Mouse (Mus musculus) frontal cortex, postnatal 36 days (tissue): Measurements from ENCODE around the gene Lypd8.
A peak's percentile ranks its signal among the peaks of the same experiment; 100 is the strongest.
"Not testable (repeated sequence)": the region's sequence is repeated elsewhere in the genome, so short reads cannot be mapped to it uniquely, and the experiment has no call there.

Experiments used
- DNase-seq, 2 experiments: peaks; one replicate each; pipeline ENCODE4 v3.0.0; 2022; ENCODE audit warnings: low spot score in 2 of 2

Gene Lypd8

DNA sequence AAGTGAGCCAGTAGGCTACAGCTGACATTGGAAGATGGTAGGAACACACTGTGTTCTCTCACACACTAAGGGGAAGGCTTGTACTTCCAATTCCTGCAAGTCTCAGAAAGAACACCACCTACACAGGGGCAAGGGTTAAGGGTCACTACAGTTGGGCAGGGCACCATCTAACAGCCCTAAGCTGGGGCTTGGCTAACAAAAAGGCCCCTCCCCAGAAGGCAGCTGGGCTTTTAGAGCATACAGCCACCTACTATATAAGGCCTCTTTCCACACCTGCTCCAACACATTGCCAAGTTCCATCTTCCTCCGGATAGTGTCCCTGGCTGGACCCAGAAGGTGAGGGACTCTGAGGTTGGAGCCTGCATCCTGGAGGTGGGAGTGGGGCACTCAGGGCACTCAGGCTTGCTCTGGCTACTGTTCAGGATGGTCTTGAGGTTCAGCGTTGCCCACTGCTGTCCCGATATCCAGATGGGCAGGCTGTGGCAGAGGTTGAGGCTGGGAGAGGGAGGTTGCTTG is at the start of gene Lypd8:
TSS of gene Lypd8 (plus strand) at position 281 of the 516 bp plus-strand sequence.
- no peak for DNase-seq

DNA sequence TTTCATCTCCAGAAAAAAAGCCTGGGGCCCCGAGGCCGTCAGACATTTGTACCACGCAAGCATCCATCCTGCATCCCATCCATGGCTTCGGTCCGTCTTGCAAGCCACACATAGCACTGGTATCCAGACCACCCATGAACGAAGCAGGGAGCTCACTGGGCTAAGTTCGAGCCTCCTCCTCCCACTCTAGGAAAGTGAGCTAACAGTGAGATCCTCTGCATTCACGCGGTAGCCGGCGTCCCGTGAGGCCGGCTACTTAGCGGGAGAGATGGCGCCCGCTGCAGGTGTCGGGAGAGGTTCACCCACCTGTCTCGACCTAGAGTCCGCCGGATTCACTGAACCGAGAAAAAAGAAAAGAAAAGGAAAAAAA is 49.0 kb upstream of the Lypd8 start:
- no peak for DNase-seq

DNA sequence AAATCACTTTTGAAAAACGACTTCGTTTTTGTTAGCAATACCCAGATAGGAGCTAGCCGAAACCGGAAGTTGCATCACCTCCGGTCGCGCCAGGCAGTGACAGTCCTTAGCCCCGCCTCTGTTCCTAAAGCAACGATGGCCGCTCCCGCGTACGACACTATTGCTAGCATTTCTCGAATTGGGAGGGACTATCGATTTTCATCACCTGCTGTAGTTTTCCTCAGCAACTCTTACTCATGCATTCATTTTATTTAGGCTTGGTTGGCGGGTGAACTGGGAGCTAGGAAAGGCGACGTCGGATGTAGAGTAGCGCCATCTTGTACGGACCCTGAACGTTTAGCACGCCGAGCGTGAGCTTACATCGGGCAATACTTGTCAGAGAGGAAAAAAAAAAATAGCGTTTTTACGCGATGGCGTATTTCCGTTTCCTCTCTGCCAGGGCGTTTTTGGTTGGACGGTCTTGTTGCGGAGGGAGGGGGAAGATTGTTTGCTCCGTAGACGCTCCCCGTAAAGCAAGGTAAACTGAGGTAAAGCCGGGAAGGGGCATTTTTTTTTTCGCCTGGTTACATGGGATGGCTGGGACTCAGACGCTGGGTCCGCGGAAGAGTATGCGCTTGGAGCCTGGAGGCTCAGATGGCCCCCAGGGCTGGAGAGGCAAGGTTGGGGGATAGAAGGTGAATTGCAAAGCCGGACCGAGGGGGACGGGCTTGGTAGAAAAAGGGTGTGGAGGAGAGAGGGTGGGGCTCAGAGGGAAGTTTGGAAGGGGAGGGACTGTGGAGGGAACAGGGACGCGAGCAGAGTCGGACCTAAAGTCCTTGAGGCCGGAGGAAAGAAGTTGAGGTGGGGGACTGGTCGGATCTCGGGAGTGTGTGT is 48.3 kb upstream of the Lypd8 start, which contains the start of the genes Zfp672 and Sh3bp5l:
TSS of gene Zfp672 (minus strand) at position 64 of the 873 bp plus-strand sequence.
TSS of gene Sh3bp5l (plus strand) at position 449 of the 873 bp plus-strand sequence.
- peak; percentile 90 to 95 for DNase-seq

DNA sequence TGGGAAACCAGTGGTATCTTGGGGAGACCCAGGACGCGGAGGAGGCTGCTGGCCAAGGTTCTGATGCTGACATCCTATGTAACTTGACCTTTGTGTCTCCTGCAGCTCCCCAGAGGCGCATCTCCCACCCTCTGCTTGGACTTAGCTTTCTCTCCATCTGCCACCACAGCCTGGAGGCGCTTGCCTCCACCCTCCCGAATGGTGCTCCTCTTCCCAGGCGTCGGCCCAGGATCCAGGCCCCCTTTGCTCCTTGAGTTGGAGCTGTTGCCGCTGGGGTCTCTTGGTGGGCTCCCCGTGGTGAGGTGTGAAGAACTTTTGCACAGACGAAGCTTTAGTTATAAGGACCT is 47.7 kb upstream of the Lypd8 start:
- no peak for DNase-seq

DNA sequence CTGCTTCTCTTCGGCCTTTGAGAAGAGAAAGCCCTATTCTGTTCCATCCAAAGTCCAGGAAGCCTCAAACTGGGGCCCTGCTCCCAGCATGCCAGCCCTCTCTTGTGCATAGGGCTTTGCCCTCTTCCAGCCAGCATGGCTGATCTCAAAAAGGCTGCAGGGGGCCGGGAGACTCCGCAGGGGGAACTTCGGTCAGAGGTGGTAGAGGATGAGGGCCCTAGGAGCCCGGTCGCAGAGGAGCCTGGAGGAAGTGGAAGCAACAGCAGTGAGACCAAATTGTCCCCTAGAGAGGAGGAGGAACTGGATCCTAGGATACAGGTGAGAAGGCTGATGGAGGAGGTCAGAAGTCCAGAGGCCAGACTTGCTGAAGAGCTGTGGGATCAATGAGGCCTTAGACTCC is 47.3 kb upstream of the Lypd8 start:
- DNase-seq: no peak

DNA sequence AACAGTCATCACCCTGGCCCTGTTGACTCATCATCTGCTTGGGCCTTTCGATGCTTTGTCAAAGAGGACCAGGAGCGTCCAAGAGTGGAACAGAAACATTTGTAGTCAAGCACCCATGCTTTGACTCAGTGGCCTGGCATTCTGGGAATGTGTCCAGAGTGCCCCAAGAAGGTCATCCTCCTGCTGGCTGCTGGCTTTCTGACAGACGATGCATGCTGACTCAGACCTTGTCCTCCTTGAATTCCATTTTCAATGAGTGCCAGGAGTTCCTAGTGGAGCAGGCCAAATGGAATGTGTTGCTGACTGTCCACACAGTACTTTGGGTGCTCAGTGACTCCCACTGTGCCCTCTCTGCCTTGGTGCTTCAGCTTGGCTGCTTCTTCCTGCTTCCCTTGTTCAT is 44.1 kb upstream of the Lypd8 start:
- DNase-seq: no peak

DNA sequence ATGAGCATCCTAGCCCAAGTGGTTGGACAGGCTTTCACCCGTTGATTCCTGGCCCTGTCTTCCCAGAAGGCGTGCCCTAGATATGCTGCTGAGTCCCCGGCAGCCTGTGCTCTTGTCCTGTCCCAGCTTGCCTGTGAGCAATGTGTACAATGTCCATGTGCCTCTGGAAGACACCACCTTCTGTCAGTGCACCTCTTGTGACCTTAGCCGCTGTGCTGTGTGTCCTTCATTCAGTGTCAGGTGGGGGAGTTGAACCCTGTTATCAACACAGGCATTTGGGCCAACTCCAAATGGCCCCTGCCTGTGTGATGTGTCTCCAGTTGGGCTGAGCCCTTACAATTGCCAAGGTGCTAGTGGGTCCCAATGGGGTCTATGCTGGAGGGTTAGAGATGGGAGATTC is 32.1 kb upstream of the Lypd8 start:
- DNase-seq: no peak

DNA sequence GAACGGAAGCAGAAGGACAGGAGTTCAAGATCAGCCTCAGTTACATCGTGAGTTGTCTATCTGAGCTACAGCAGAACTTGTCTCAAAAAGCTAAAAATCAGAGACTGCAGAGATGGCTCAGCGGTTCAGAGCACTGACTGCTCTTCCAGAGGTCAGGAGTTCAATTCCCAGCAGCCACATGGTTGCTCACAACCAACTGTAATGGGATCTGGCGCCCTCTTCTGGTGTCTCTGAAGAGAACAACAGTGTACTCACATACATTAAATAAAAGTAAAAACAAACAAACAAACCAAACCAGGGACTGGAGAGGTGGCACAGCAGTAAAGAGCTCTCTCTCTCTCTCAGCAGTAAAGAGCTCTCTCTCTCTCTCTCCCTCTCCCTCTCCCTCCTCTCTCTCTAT is 28.2 kb upstream of the Lypd8 start:
- no peak for DNase-seq

DNA sequence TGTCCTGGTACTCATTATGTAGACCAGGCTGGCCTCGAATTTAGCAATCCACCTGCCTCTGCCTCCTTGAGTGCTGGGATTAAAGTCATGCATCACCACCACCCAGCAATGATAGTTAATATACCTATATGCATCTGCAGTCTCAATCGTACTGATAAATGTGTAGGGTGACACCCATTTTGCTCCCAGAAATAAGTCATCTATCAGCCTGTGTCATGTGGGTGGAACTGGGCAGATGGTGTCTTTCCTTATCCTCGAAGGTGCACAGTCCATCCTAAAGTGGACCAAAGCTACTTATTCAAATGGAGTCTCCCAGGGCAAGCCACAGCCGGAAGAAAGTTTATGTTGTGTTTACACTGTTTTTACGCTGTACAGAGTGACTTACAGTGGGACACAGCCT is 27.7 kb upstream of the Lypd8 start:
- DNase-seq: no peak

DNA sequence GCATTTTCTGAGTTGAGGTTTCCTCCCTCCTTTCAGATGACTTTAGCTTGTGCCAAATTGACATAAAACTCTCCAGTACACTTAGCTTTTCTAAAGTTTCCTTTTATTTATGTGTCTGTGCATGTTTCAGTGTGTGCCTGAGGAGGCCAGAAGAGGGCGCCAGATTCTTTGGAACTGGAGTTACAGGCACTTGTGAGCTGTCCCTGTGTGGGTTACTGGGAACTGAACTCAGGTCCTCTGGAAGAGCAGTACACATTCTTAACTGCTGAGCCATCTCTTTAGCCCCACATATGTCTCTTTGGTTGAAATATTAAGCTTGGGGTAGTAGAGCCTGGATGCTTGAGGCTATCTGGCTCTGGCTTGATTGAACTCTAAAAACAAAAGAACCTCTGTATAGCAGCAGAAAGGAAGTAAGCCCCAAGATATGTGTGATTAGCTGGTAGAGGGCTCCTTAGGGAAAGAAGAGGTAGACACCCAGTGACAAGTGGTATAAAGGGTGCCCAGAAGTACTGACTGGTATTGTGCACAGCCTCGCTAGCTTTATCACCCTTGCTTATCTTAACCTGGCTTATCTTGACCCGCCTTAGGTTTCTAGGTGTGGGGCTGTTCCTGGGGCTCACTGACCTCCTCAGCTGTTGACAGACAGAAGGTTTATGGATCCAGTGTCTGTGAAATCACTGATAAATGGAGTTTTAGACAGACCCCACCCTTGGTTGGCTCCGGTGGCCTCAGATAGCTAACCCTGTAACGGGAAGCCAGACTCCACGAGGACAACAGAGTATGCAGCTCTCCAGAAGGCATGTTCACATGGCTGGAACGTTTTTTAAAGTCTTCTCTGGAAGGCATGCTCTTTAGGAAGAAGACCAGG is 25.9 kb upstream of the Lypd8 start:
- DNase-seq: no peak

DNA sequence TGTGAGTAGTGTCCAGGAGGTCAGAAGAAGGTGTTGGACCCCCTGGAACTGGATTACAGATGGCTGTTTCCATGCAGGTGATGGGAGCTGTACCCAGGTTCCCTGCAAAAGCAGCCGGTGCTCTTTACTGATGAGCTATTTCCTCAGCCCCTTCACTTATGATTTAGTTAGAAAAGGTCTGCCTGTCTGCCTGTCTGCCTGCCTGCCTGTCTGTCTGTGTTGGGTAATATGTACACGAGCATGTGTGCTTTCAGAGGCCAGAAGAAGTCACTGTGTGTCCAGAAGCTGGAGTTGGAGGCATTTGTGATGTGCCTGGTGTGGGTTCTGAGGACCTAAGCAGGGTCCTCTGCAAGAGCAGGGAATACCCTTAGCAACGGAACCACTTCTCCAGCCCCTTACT is 25.1 kb upstream of the Lypd8 start:
- DNase-seq: no peak

DNA sequence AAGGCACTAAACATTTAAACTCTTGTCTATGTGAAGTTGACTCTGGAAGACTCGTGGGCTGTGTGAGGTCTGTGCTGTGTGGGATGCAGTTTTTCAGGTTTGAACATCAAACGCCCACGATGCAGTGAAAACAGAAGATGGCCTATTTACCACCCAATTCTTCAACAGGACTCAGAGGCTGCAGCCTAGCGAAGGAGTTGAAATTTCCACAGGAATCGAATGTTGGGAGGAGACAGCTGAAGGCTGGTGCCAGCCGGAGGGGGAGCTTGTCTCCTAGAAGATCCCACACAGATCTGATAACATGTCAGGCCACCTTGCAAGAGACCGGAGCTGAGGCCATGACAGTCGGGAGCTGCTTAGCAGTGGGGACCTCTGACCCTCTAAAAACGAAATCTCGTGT is 24.4 kb upstream of the Lypd8 start:
- DNase-seq: peak; percentile 27 to 62

DNA sequence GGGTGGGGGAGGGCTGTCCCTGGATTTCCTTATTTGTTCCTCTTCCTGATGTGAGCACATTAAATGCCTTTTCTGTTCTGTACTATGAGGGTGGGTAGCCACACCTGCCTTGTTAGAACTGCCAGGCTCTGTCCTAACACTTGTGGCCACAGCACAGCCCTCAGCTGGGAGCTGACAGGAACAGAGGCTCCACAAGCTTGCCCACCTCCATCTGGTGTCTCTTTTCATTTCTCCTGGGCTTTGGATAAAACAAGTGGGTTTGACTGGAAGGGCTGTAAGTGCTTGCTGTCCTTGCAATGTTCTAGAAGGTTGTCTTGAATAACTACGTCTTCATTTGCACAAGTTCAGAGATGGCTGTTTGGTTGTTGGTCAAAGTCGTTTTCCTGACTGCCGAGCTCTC is 23.9 kb upstream of the Lypd8 start:
- DNase-seq: peak; percentile 19 to 45

DNA sequence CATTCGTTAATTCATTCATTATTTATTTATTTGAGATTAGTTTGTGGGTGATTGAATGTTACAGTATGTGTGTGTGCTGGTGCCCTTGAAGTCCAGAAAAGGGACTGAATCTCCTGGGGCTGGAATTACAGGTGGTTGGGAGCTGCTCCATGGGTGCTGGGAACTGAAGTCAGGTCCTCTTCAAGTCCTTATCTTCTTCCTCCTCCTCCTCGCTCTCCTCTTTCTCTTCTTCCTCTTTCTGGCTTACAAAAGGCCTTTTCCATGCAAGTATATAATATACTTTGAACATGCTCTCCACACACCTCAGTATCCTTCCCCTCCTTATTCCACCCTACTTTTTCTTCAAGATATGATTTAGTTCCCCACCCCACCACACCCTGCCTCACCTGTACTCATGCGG is 21.8 kb upstream of the Lypd8 start:
- no peak for DNase-seq

DNA sequence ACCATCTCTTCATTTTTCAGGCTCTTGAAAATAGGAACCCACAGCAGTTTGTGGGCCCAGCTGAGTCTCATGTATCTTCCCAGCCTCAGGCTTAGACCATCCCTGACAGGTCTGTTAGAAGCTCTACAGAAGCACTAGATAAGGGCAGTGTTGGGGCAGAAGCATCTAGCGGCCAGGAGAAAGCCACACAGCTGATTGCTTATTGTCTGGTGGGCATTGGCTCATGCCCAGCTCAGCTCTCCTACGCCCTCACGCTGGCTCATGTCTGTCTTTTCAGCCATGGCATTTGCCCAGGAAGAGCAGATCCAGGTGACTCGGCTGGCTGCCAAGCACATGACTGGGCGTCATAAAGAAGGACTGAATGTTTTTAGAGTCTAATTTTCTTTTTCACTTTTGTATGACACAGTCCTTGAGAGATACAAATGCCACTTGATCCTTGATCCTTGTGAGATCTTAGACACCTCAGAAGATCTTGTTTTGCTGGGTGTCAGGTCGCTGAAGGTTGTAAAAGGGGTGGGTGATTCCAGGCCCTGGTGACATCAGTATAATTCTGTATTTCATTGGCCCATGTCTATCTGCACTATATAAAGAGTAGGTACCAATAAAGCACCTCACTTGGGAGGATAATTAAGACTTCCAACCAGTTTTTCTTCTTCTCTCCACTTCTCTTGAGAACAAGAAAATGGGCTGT is 20.9 kb upstream of the Lypd8 start:
- DNase-seq: no peak

DNA sequence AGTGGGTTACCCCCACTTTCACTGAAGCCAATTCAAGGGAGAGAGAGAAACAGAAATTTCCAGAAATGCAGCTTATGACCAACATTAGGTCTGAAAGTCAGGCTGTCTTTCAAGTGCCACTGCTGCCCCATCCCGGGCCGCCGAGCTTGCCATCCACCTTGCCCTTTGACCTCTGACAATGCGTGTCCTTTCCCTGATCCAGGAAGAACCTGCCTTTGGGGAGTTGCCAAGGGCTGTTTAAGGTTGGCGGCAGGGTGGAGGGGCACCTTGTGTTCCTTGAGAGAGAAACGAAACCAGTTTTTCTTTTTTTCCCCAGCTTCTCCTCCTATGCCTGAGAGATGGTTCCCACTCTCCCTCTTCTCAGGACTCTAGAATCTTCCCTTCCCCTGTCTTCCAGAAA is 16.3 kb upstream of the Lypd8 start:
- DNase-seq: not testable (repeated sequence)

DNA sequence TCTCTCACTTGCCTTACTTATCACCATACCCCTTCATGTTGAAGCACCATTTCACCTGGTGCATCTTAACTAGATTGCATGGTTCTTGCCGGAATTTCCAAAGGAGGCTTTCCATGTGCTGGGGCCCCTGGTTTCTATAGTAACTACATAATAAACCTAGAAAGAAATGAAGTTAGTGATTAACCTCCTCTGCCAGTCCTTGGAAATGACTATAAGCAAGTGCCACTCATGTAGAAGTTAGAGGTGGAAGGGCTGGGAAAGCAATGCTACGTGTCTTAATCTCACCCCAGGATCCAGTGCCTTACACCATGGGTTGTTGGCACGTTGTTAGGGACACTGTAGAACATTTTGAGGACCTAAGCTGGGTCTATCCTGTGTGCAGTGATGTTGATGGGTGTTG is 14.4 kb upstream of the Lypd8 start:
- DNase-seq: no peak

DNA sequence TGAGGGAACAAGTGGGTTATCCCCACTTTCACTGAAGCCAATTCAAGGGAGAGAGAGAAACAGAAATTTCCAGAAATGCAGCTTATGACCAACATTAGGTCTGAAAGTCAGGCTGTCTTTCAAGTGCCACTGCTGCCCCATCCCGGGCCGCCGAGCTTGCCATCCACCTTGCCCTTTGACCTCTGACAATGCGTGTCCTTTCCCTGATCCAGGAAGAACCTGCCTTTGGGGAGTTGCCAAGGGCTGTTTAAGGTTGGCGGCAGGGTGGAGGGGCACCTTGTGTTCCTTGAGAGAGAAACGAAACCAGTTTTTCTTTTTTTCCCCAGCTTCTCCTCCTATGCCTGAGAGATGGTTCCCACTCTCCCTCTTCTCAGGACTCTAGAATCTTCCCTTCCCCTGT is 12.7 kb upstream of the Lypd8 start:
- DNase-seq: not testable (repeated sequence)

DNA sequence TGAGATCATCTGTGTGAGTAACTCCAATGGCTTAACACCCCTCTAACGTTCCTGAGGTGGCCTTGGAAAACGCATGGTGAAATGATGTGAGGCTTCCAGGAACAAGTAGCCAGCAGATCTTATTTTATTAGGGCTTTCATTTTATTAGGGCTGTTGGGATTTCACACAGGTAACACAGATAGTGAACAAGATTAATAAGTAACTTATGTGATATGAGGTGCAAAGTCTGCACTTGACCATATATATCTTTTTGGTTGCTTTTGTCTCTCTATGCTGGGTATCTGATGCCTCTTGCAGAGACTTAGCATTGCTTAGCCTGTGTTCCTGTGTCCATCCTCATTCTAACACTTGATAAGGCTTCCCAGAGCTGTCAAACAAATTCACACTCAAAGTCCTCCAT is 1.6 kb upstream of the Lypd8 start:
- DNase-seq: no peak

DNA sequence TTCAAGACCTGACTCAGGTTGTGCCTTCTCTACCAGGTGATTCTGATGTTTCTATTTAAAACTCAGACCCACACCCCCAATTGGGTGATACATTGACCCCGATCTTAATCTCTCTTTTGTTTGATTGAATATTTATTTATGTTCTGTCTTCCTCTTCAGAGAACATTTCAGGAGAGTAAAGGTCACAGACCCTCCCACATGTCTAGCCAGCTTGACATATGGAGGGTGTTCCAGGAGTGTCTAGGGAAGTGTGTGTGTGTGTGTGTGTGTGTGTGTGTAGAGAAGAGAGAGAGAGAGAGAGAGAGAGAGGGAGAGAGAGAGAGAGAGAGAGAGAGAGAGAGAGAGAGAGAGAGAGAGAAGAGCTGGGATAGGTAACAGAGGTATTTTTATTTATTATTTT is 1.2 kb upstream of the Lypd8 start:
- DNase-seq: no peak

DNA sequence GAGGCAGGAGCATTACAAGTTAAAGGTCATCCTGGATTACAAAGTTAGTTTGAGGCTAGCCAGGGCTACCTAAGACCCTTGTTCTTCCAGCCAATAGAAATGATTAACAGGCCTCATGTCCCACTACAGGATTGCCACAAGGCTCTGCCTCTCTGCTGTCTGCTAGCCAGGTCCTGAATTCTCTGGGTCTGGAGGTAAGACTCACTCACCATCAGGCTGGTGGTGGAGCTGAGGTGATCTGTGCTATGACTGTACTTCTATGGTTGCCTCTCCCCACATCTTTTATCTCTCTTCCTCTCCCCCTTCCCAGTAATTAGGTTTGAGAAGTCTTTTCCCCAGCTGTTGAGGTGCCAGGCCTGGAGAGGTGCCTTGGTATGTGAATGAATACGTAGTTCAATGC is 673 bp downstream of the Lypd8 start:
- DNase-seq: no peak

DNA sequence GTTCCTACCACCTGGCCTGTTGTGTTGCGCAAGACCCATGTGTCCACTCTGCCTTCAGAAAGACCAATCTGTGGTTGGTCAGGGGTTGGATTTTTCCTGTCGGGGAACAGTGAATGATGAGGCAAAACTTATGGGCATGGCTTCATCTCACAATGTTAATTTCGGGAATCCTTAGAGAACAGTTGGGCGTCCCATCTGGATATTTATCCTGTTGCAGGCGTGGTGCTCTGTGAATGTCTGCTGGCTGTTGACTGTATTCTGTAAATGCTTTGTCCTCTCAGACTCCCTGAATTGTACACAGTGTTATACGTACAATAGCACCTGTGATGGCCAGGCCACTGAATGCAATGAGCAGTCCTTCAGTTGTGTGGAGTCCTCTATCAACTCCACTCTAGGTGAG is 3.6 kb downstream of the Lypd8 start:
- no peak for DNase-seq
